Mouse (Mus musculus) layer of hippocampus, adult 9-11 months (tissue): ENCODE results near the gene Rwdd2b.

Experiments used
- DNase-seq: peaks from one replicate; pipeline ENCODE4 v3.0.0; 2022

Rwdd2b gene

GRCm38 (mm10) chr16:87440184-87440686, at the start of gene Rwdd2b:
Gene Rwdd2b, minus strand, starts transcription at chr16:87440573.
- DNase-seq = peak; percentile 93

DNA sequence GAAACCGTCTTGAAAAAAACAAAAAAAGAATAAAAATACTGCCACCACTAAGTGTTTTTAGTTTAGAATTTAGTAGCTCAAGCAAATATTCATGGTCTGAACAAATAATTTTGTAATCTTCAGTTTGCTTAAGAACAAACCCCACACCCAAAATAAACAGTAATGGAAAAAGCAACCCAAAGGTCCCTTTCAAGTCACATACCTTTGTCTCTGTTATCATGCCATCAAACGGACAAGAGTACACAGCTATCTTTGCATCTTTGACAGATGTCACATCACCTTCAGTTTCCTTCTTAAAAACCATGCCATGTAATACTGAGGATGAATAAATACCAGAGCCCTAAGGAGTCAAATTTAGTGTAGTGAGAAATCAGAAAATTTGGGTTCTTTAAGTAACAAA, 48.2 kb upstream of the Rwdd2b start:
- no peak for DNase-seq

DNA sequence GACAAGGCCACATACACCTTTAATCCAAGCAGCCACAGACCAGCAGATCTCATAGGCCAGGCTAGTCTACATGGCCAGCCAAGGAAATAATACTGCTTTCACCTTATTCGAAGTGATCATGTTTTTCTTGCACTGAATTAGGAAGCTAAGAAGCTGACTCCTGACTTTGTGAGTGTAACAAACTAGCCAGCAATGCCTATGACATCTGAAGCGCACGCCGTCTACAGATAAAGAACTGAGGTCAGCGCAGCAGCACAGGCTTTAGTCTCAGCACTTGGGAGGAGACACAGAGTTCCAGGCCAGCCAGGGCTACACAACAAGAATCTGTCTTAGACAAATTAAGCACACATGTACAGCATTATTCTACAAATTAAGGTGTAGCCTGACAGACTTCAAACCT, 46.4 kb upstream of the Rwdd2b start:
- no peak for DNase-seq

- no peak for DNase-seq
Measured at GRCm38 (mm10) chr16:87484367-87484766, 44.0 kb upstream of the Rwdd2b start.

- DNase-seq = no peak
Measured at GRCm38 (mm10) chr16:87470579-87470978, 30.2 kb upstream of the Rwdd2b start.

DNA sequence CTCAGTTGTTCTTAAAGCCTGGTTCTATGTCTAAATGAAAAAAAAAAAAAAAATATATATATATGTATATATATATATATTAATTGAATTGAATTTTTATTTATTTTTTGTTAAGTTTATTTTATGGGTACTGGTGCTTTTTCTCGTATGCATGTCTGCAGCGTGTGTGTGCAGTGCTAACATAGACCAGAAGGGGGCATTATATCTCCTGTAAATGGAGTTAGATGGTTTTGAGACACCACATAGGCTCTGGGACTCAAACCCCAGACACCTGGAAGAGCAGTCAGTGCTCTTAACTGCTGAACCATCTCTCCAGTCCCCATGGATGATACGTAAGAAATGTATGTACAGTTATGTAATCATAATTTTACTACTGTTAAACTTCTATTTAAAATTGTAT, 18.4 kb upstream of the Rwdd2b start:
- no peak for DNase-seq

DNA sequence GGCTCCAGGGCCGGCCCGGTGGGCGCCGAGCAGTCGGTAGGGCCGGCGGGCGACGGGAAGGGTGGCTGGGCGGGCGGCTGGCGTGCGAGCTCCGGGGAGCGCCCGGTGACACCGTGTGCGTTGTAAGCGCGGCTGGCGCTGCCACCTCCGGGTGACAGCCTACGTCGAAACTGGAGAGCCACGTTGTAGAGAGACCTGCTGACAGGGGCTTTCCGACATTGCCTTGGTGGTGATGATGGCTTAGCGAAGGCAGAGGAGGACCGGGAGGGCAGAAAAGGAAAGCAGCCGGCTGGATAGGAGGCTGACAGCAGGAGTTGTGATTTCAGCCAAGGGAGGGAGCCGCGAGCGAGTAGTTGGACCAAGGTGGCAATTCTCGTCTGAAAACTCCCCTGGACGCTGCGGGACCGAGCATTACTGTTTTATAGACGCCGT, 14.8 kb upstream of the Rwdd2b start:
- no peak for DNase-seq

DNA sequence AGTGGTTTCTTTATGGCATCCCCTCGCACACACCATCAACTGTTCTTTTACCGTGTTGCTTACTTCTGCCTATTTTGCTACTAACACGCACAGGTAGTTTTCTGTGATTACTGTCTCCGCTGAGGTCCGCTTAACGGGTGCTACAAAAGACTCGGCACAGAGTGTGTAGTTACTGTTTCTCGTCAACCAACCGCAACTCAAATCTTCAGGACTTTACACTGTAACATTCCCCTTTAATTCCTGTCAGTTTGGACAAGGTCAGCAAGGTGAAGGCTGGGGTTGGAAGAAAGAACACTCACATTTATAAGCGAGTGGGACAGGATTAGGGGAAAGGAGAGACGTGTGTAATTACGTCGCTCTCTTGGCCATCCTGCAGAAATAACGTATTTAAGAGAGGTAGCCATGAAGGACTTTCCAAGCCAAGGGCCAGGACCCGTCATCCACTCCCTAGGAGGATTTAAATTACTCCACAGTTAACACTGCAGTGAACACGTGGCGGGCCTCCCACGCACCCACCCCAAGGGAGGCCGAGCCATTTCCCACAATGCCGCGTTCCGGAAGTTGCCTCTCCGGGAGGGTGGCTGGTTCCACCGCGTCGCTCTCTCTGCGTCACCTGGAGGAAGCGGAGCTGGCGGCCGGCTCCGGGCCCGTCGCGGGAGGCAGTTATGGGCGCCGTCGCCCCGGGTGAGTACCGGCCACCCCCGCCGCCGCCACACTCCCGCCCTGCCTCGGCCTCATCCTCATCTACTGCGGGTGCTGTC, 14.2 kb upstream of the Rwdd2b start, which contains the start of gene Usp16:
Usp16 (plus strand) TSS at position 285 of the 761 bp plus-strand sequence.
- peak; percentile 92 for DNase-seq

DNA sequence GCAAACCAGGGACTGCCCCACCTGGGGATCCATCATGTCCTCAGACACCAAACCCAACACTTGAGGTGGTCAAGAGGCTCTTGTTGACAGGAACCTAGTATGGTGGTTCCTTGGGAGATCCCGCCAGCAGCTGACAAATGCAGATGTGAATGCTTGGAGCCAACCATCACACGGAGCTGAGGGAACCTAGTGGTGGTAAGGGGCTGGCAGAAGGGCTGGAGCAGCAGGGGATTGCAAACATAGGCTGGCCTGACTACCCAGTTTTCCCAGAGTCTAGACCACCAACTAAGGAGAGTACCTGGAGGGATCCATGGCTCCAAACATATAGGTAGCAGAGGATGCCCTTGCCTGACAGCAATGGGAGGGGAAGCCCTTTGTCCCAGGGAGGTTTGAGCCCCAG, 12.9 kb upstream of the Rwdd2b start:
- no peak for DNase-seq

- DNase-seq = no peak
Measured at GRCm38 (mm10) chr16:87445528-87445927, 5.2 kb upstream of the Rwdd2b start.

DNA sequence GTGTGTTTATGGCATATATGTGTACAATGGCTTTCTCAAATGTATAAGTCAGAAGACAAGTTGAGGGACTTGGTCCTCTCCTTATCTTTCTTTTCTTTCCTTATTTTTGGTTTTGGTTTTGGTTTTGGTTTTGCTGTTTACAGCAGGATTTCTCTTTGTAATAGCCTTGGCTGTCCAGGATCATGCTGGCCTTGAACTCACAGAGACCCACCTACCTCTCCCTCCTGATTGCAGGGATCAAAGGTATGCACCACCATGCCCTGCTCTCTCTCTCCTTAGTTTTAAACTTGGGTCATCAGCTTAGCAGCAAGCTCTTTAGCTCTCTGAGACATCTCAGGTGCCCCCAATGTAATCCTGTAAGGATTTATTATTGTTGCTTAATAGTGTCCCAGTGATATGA, 4.7 kb upstream of the Rwdd2b start:
- no peak for DNase-seq

GRCm38 (mm10) chr16:87444071-87444470, 3.7 kb upstream of the Rwdd2b start:
- DNase-seq = no peak

- DNase-seq = no peak
Measured at GRCm38 (mm10) chr16:87443245-87443644, 2.9 kb upstream of the Rwdd2b start.

GRCm38 (mm10) chr16:87442291-87442690, 1.9 kb upstream of the Rwdd2b start:
- DNase-seq = no peak

DNA sequence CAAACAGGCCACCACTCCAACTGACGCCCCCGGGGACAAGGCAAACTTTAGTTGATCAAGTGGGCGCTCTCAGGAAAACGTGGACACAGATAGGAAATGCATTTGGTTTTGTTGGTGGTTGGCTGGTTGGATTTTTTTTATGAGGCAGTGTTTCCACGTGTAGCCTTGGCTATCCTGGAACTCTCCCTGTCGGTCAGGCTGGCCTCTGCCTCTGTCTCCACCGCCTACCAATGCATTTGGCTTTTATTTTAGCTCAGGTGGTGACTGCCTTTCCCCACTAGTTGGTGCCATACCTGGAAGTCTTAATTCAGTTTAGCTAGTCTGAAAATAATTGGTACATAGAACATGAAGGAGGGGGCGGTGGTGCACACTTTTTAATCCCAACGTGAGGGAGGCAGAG, 716 bp upstream of the Rwdd2b start:
- no peak for DNase-seq

GRCm38 (mm10) chr16:87438697-87439096, 1.7 kb downstream of the Rwdd2b start:
- no peak for DNase-seq

- no peak for DNase-seq
Measured at GRCm38 (mm10) chr16:87437096-87437495, 3.3 kb downstream of the Rwdd2b start.

- no peak for DNase-seq
Measured at GRCm38 (mm10) chr16:87435411-87436205, 4.8 kb downstream of the Rwdd2b start.

DNA sequence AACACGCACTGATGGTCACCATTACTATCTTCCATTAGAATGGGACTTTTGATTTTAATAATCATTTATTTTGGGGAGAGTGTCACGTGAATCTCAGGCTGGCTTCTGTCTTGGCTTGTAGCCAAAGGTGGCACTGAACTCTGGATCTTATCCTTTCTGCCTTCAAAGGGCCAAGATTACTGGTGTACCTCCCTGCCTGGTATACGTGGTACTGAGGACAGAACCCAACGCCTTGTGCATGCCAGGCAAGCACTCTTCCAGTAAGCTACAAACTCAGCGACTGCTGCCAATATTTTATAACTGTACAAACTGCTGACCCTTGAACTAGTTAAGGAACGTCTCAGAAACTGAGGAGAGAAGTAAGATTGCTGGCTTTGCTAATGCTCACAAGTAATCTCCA, 5.4 kb downstream of the Rwdd2b start:
- no peak for DNase-seq

- DNase-seq = no peak
Measured at GRCm38 (mm10) chr16:87434266-87434665, 6.1 kb downstream of the Rwdd2b start.

- DNase-seq = peak; percentile 99
Measured at GRCm38 (mm10) chr16:87432033-87432814, 8.1 kb downstream of the Rwdd2b start, which contains the start of gene Ltn1. Gene Ltn1, minus strand, starts transcription at chr16:87432612.

DNA sequence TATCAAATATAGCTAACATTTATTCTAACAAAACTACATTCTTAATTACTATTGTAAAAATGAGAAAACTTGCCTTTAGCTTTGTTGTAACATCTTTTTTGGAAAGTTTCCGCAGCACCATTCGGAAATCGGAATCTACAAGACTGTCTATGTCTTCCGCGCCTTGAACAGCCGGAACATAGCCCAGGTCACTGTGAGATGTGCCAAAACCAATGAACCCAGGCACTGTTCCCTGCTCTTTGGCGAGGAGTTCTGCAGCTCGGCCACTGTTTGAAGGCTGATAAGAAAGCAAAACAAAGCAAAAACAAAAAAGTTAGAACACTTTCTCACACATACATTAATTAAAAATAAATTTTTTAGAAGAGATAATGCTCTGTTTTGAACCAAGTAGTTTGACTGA, 12.9 kb downstream of the Rwdd2b start:
- DNase-seq = no peak

- no peak for DNase-seq
Measured at GRCm38 (mm10) chr16:87420662-87421061, 19.7 kb downstream of the Rwdd2b start.
